ENCODE assay signal across 13 mouse cellular contexts in the genomic region with DNA sequence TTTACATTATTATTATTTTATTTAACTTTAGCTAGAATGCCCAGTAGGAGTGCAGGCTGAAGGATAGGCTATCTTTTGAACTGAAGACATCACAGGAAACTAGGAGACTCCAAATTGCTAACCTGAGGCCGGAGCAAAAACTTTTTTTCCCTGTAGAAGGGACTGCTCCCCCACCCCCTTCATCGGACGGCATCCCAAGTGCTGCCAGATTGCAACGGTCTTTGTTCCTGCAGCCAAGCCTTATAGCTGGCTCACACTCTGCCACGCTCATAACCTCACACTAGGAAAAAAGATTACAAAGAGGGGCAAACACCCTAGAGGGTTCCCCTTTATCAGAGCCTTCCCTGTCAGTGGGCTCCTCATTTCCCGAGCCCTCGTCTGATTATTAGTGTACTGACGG.
DNase-seq lines count a peak whose midpoint lies in the region; ATAC-seq lines count a peak whose summit lies in the region.
"Had no signal": no experiment of that assay in that cellular context is flagged by ENCODE, and none has a peak within 500 bp of the region (broad histone marks: within the 10 kb centered on the region; RNA-seq: fewer than 3 reads in every experiment).

No protein-coding gene starts in this region.

- no peaks in the 10 kb centered on the region for H3K9me3 ChIP-seq in heart, embryonic 13.5 days
- no peaks in the 10 kb centered on the region for H3K9me3 ChIP-seq in heart, embryonic 10.5 days
- H3K9me3 ChIP-seq in embryonic facial prominence, embryonic 10.5 days: no peaks in the 10 kb centered on the region
- H3K9me3 ChIP-seq in hindbrain, embryonic 13.5 days: no peaks in the 10 kb centered on the region
- no peaks in the 10 kb centered on the region for H3K9me3 ChIP-seq in midbrain, embryonic 15.5 days
- no peaks in the 10 kb centered on the region for H3K9me3 ChIP-seq in liver, embryonic 11.5 days (ENCODE audit: control insufficient read depth, low read length)
- H3K9me3 ChIP-seq: embryonic facial prominence, embryonic 15.5 days had no signal

- H3K27ac ChIP-seq in heart, embryonic 13.5 days (replicated peaks): no peak overlapping the region
- H3K27ac ChIP-seq in heart, embryonic 10.5 days: no peak overlapping the region
- peak overlapping the region; percentile 30; the same call in 1 of the 2 replicates for H3K27ac ChIP-seq in embryonic facial prominence, embryonic 10.5 days (replicated peaks)
- H3K27ac ChIP-seq in hindbrain, embryonic 13.5 days: no peak overlapping the region
- H3K27ac ChIP-seq in midbrain, embryonic 15.5 days: no peak overlapping the region
- H3K27ac ChIP-seq in liver, embryonic 11.5 days (ENCODE audit: low read depth, low read length): no peak overlapping the region
- H3K27ac ChIP-seq: embryonic facial prominence, embryonic 15.5 days had no signal

- ATAC-seq in heart, embryonic 13.5 days (ENCODE audit: extremely low read depth, insufficient number of reproducible peaks, low FRiP score, low TSS enrichment): no peak
- ATAC-seq in hindbrain, embryonic 13.5 days (ENCODE audit: low FRiP score): no peak
- ATAC-seq in midbrain, embryonic 15.5 days (replicated peaks): peak; percentile 70; the same call in 1 of the 2 replicates
- ATAC-seq in liver, embryonic 11.5 days (replicated peaks; ENCODE audit: low FRiP score): no peak
- ATAC-seq: intestine, postnatal 0 days had no signal

- H3K9ac ChIP-seq in heart, embryonic 13.5 days: no peak overlapping the region
- H3K9ac ChIP-seq in hindbrain, embryonic 13.5 days: 0 out of 2 replicates have a peak overlapping the region, but pooled peaks have one; percentile 26
- H3K9ac ChIP-seq in midbrain, embryonic 15.5 days: no peak overlapping the region
- no peak overlapping the region for H3K9ac ChIP-seq in liver, embryonic 11.5 days (ENCODE audit: low read depth, low read length)
- H3K9ac ChIP-seq: embryonic facial prominence, embryonic 15.5 days had no signal

- H3K4me1 ChIP-seq in heart, embryonic 13.5 days: peaks cover 25% of the 10 kb centered on the region
- H3K4me1 ChIP-seq in heart, embryonic 10.5 days: peaks cover 14% of the 10 kb centered on the region
- peaks cover 19% of the 10 kb centered on the region for H3K4me1 ChIP-seq in embryonic facial prominence, embryonic 10.5 days
- peaks cover 12% of the 10 kb centered on the region for H3K4me1 ChIP-seq in hindbrain, embryonic 13.5 days (replicated peaks)
- peaks cover 15% of the 10 kb centered on the region for H3K4me1 ChIP-seq in midbrain, embryonic 15.5 days
- H3K4me1 ChIP-seq in liver, embryonic 11.5 days (replicated peaks; ENCODE audit: control insufficient read depth, insufficient read depth, low read length): no peaks in the 10 kb centered on the region
- H3K4me1 ChIP-seq: embryonic facial prominence, embryonic 15.5 days had no signal

- H3K4me2 ChIP-seq in heart, embryonic 13.5 days: peak overlapping the region; percentile 42
- H3K4me2 ChIP-seq in hindbrain, embryonic 13.5 days: 0 out of 2 replicates have a peak overlapping the region, but pooled peaks have one; percentile 21
- H3K4me2 ChIP-seq in midbrain, embryonic 15.5 days: no peak overlapping the region
- no peak overlapping the region for H3K4me2 ChIP-seq in liver, embryonic 11.5 days
- H3K4me2 ChIP-seq: embryonic facial prominence, embryonic 15.5 days had no signal

- no peaks in the 10 kb centered on the region for H3K27me3 ChIP-seq in heart, embryonic 13.5 days (replicated peaks)
- H3K27me3 ChIP-seq in heart, embryonic 10.5 days (ENCODE audit: insufficient read depth, poor library complexity, severe bottlenecking): no peaks in the 10 kb centered on the region
- H3K27me3 ChIP-seq in embryonic facial prominence, embryonic 10.5 days (replicated peaks; ENCODE audit: low read depth, poor library complexity, severe bottlenecking): no peaks in the 10 kb centered on the region
- H3K27me3 ChIP-seq in hindbrain, embryonic 13.5 days: no peaks in the 10 kb centered on the region
- no peaks in the 10 kb centered on the region for H3K27me3 ChIP-seq in midbrain, embryonic 15.5 days (replicated peaks)
- no peaks in the 10 kb centered on the region for H3K27me3 ChIP-seq in liver, embryonic 11.5 days (replicated peaks; ENCODE audit: control insufficient read depth, insufficient read depth, low read length)
- H3K27me3 ChIP-seq: embryonic facial prominence, embryonic 15.5 days had no signal

- no peak overlapping the region; the same call in 1 of the 2 replicates for H3K4me3 ChIP-seq in heart, embryonic 13.5 days
- H3K4me3 ChIP-seq in heart, embryonic 10.5 days: no peak overlapping the region
- no peak overlapping the region for H3K4me3 ChIP-seq in embryonic facial prominence, embryonic 10.5 days
- H3K4me3 ChIP-seq in hindbrain, embryonic 13.5 days: no peak overlapping the region
- no peak overlapping the region for H3K4me3 ChIP-seq in midbrain, embryonic 15.5 days
- no peak overlapping the region for H3K4me3 ChIP-seq in liver, embryonic 11.5 days (ENCODE audit: low read depth, low read length)
- H3K4me3 ChIP-seq: embryonic facial prominence, embryonic 15.5 days had no signal

- 14% methylated on average over 8 of the region's 8 CpGs for WGBS in heart, embryonic 13.5 days
- 20% methylated on average over 8 of the region's 8 CpGs for WGBS in heart, embryonic 10.5 days
- WGBS in embryonic facial prominence, embryonic 10.5 days: 50% methylated on average over 8 of the region's 8 CpGs
- 19% methylated on average over 8 of the region's 8 CpGs for WGBS in hindbrain, embryonic 13.5 days
- 11% methylated on average over 8 of the region's 8 CpGs for WGBS in midbrain, embryonic 15.5 days
- 54% methylated on average over 8 of the region's 8 CpGs for WGBS in liver, embryonic 11.5 days

- no peaks in the 10 kb centered on the region for H3K36me3 ChIP-seq in heart, embryonic 13.5 days
- H3K36me3 ChIP-seq in heart, embryonic 10.5 days: no peaks in the 10 kb centered on the region
- no peaks in the 10 kb centered on the region for H3K36me3 ChIP-seq in embryonic facial prominence, embryonic 10.5 days (replicated peaks)
- H3K36me3 ChIP-seq in hindbrain, embryonic 13.5 days: no peaks in the 10 kb centered on the region
- no peaks in the 10 kb centered on the region for H3K36me3 ChIP-seq in midbrain, embryonic 15.5 days (replicated peaks)
- H3K36me3 ChIP-seq in liver, embryonic 11.5 days (ENCODE audit: control insufficient read depth, insufficient read depth, low read length): no peaks in the 10 kb centered on the region
- H3K36me3 ChIP-seq: embryonic facial prominence, embryonic 15.5 days had no signal

- DNase-seq in heart, embryonic 10.5 days (ENCODE audit: low spot score): no peak
- peak; percentile 19 for DNase-seq in embryonic facial prominence, embryonic 10.5 days (ENCODE audit: low spot score)
- no peak for DNase-seq in lung, postnatal 4 days
- DNase-seq in liver, embryonic 11.5 days (ENCODE audit: low spot score): no peak
- no peak for DNase-seq in spleen, postnatal 14 days (ENCODE audit: low spot score in 2 of 2)
- DNase-seq: adrenal gland, postnatal 25 days; cerebellum, adult 18-20 months; gastrocnemius, postnatal 36 days had no signal

Comparison
In these comparisons a context has a peak if more than half of its experiments do, and no peak if none do; other contexts are left out.
1. H3K4me2 ChIP-seq: peak in heart, embryonic 13.5 days (single experiment) and hindbrain, embryonic 13.5 days (single experiment); none in midbrain, embryonic 15.5 days (single experiment) and liver, embryonic 11.5 days (single experiment).